Mouse (Mus musculus) kidney, embryonic 15.5 days (tissue): ENCODE results near the gene Gm49027. TPM values are rescaled to one million over a fixed set of nuclear protein-coding genes. Genes with fewer than 3 reads are reported as not detected.
A peak's percentile ranks its signal among the peaks of the same experiment; 100 is the strongest.

Experiments used
- ATAC-seq: fragments of 200-750 bp; cut with Nextera tagmentation; replicated peaks from 2 replicates; pipeline ENCODE4 v1.8.0; 2017; ENCODE audit warnings: moderate TSS enrichment; ENCODE audit not compliant: low FRiP score
- H3K27ac ChIP-seq: fragments of 300-500 bp; sonication (generic); 2 replicates; pipeline ENCODE4 v1.5.1; 2015; ENCODE audit warnings: mild to moderate bottlenecking, inconsistent platforms
- H3K27me3 ChIP-seq: fragments of 300-500 bp; sonication (generic); 2 replicates; pipeline ENCODE4 v1.6.1; 2015; ENCODE audit warnings: inconsistent platforms
- H3K36me3 ChIP-seq: fragments of 300-500 bp; sonication (generic); 2 replicates; pipeline ENCODE4 v1.6.1; 2015; ENCODE audit warnings: inconsistent platforms
- H3K4me1 ChIP-seq: fragments of 300-500 bp; sonication (generic); 2 replicates; pipeline ENCODE4 v1.6.1; 2015; ENCODE audit warnings: inconsistent platforms
- H3K4me2 ChIP-seq: fragments of 300-500 bp; sonication (generic); 2 replicates; pipeline ENCODE4 v1.6.1; 2015; ENCODE audit warnings: moderate library complexity, mild to moderate bottlenecking, inconsistent platforms
- H3K4me3 ChIP-seq: fragments of 300-500 bp; sonication (generic); replicated peaks from 2 replicates; pipeline ENCODE4 v1.5.1; 2015; ENCODE audit warnings: mild to moderate bottlenecking, inconsistent platforms
- H3K9ac ChIP-seq: fragments of 300-500 bp; sonication (generic); 2 replicates; pipeline ENCODE4 v1.6.1; 2015; ENCODE audit warnings: mild to moderate bottlenecking, inconsistent platforms
- H3K9me3 ChIP-seq: fragments of 300-500 bp; sonication (generic); replicated peaks from 2 replicates; pipeline ENCODE4 v1.6.1; 2016; ENCODE audit warnings: inconsistent platforms
- WGBS: fragments of 180-500 bp; shearing (Covaris S2); methylation state at CpG from one replicate; pipeline ENCODE4 v1.1.7; 2015; ENCODE audit warnings: mixed read lengths; 5-methylcytosine and 5-hydroxymethylcytosine counted together
- polyA plus RNA-seq: library from polyadenylated mRNA; unstranded; fragments of >200 nt; fragmentation: Nextera tagmentation; extraction: Ambion mirVana; gene quantifications from 2 replicates; pipeline ENCODE4 v1.2.1, GENCODE M21; 2015

The Gm49027 gene
- 1.2 and 2.6 TPM in 2 replicates for polyA plus RNA-seq

- Histone ChIP-seq H3K4me3 (peak within 1 kb of the TSS; percentile 82), H3K27ac (no peak within 1 kb of the TSS), H3K4me1 (peaks cover 23% of the 10 kb centered on the region), H3K9me3 (no peaks in the 10 kb centered on the region), H3K4me2 (peak within 1 kb of the TSS; percentile 93), H3K27me3 (no peaks in the 10 kb centered on the region), H3K36me3 (peaks cover 25% of the 10 kb centered on the region), H3K9ac (no peak within 1 kb of the TSS)
- ATAC-seq, result no peak
- WGBS, result 80% methylated on average over 7 of the region's 7 CpGs
Observed at GRCm38 (mm10) chr5:123525281-123525680, at the start of gene Gm49027. Gene Gm49027 (minus strand): TSS chr5:123525488.

- no peaks in the 10 kb centered on the region for H3K27me3 ChIP-seq
- no peak overlapping the region for H3K27ac ChIP-seq
- peaks cover 22% of the 10 kb centered on the region for H3K36me3 ChIP-seq
- no peaks in the 10 kb centered on the region for H3K9me3 ChIP-seq
- H3K4me2 ChIP-seq, result peak overlapping the region; percentile 88
- H3K4me1 ChIP-seq, result peaks cover 11% of the 10 kb centered on the region
- 67% methylated on average over 8 of the region's 8 CpGs for WGBS
- ATAC-seq, result 0 out of 2 replicates have a peak, but pooled peaks have one; percentile 19
- H3K9ac ChIP-seq, result no peak overlapping the region
- peak overlapping the region; percentile 82 for H3K4me3 ChIP-seq
Observed at GRCm38 (mm10) chr5:123573362-123573761, 48.1 kb upstream of the Gm49027 start.

- Histone ChIP-seq H3K9me3 (no peaks in the 10 kb centered on the region), H3K9ac (peak within 1 kb of the TSS; percentile 69), H3K27me3 (no peaks in the 10 kb centered on the region), H3K4me1 (peaks cover 11% of the 10 kb centered on the region), H3K27ac (peak within 1 kb of the TSS; percentile 61), H3K36me3 (peaks cover 23% of the 10 kb centered on the region), H3K4me3 (peak within 1 kb of the TSS; percentile 82), H3K4me2 (peak within 1 kb of the TSS; percentile 88)
- ATAC-seq, result peak; percentile 92
- under 1% methylated on average over 54 of the region's 54 CpGs for WGBS
Observed at GRCm38 (mm10) chr5:123572357-123573186, 47.3 kb upstream of the Gm49027 start, which contains the start of gene Vps33a. Gene Vps33a (minus strand): TSS chr5:123573038.

- Histone ChIP-seq H3K9me3 (no peaks in the 10 kb centered on the region), H3K4me1 (no peaks in the 10 kb centered on the region), H3K36me3 (peaks cover 94% of the 10 kb centered on the region), H3K4me2 (no peak overlapping the region), H3K27ac (no peak overlapping the region), H3K4me3 (no peak overlapping the region), H3K27me3 (no peaks in the 10 kb centered on the region), H3K9ac (no peak overlapping the region)
- whole genome bisulfite sequencing, result 92% methylated on average over 11 of the region's 11 CpGs
- no peak for ATAC-seq
Observed at GRCm38 (mm10) chr5:123561128-123561527, 35.8 kb upstream of the Gm49027 start.

GRCm38 (mm10) chr5:123559588-123559987, 34.3 kb upstream of the Gm49027 start:
- H3K4me1 ChIP-seq, result no peaks in the 10 kb centered on the region
- no peaks in the 10 kb centered on the region for H3K27me3 ChIP-seq
- ATAC-seq, result no peak
- H3K9ac ChIP-seq, result no peak overlapping the region
- WGBS, result 91% methylated on average over 8 of the region's 8 CpGs
- H3K9me3 ChIP-seq, result no peaks in the 10 kb centered on the region
- peaks cover 91% of the 10 kb centered on the region for H3K36me3 ChIP-seq
- H3K4me3 ChIP-seq, result no peak overlapping the region
- H3K4me2 ChIP-seq, result no peak overlapping the region
- H3K27ac ChIP-seq, result no peak overlapping the region

GRCm38 (mm10) chr5:123556451-123556850, 31.2 kb upstream of the Gm49027 start:
- Histone ChIP-seq H3K9ac (no peak overlapping the region), H3K27me3 (no peaks in the 10 kb centered on the region), H3K9me3 (no peaks in the 10 kb centered on the region), H3K36me3 (peaks cover 62% of the 10 kb centered on the region), H3K4me3 (no peak overlapping the region), H3K4me1 (no peaks in the 10 kb centered on the region), H3K27ac (no peak overlapping the region), H3K4me2 (no peak overlapping the region)
- ATAC-seq, result no peak
- WGBS, result 72% methylated on average over 2 of the region's 2 CpGs

- ATAC-seq, result no peak
- Histone ChIP-seq H3K27me3 (no peaks in the 10 kb centered on the region), H3K27ac (no peak overlapping the region), H3K9me3 (no peaks in the 10 kb centered on the region), H3K4me3 (no peak overlapping the region), H3K4me1 (no peaks in the 10 kb centered on the region), H3K36me3 (peaks cover 54% of the 10 kb centered on the region), H3K9ac (no peak overlapping the region), H3K4me2 (no peak overlapping the region)
- 92% methylated on average over 7 of the region's 7 CpGs for WGBS
Observed at GRCm38 (mm10) chr5:123555693-123556092, 30.4 kb upstream of the Gm49027 start.

- Histone ChIP-seq H3K27me3 (no peaks in the 10 kb centered on the region), H3K4me3 (no peak overlapping the region), H3K9me3 (no peaks in the 10 kb centered on the region), H3K4me2 (no peak overlapping the region), H3K27ac (no peak overlapping the region), H3K36me3 (peaks cover 86% of the 10 kb centered on the region), H3K9ac (no peak overlapping the region), H3K4me1 (no peaks in the 10 kb centered on the region)
- ATAC-seq, result no peak
- WGBS, result 94% methylated on average over 10 of the region's 10 CpGs
Observed at GRCm38 (mm10) chr5:123533801-123534200, 8.5 kb upstream of the Gm49027 start.

GRCm38 (mm10) chr5:123530056-123530455, 4.8 kb upstream of the Gm49027 start:
- no peak overlapping the region for H3K4me2 ChIP-seq
- 92% methylated on average over 8 of the region's 8 CpGs for WGBS
- no peaks in the 10 kb centered on the region for H3K4me1 ChIP-seq
- H3K4me3 ChIP-seq, result no peak overlapping the region
- H3K27ac ChIP-seq, result no peak overlapping the region
- H3K9me3 ChIP-seq, result no peaks in the 10 kb centered on the region
- no peak for ATAC-seq
- no peak overlapping the region for H3K9ac ChIP-seq
- peaks cover 71% of the 10 kb centered on the region for H3K36me3 ChIP-seq
- no peaks in the 10 kb centered on the region for H3K27me3 ChIP-seq

GRCm38 (mm10) chr5:123528641-123529040, 3.4 kb upstream of the Gm49027 start:
- Histone ChIP-seq H3K36me3 (peaks cover 58% of the 10 kb centered on the region), H3K4me1 (peaks cover 5% of the 10 kb centered on the region), H3K4me3 (no peak overlapping the region), H3K27ac (no peak overlapping the region), H3K4me2 (no peak overlapping the region), H3K27me3 (no peaks in the 10 kb centered on the region), H3K9ac (no peak overlapping the region), H3K9me3 (no peaks in the 10 kb centered on the region)
- WGBS, result 81% methylated on average over 7 of the region's 7 CpGs
- ATAC-seq, result no peak

GRCm38 (mm10) chr5:123525916-123526495, 718 bp upstream of the Gm49027 start:
- H3K4me2 ChIP-seq, result no peak overlapping the region
- H3K4me1 ChIP-seq, result peaks cover 23% of the 10 kb centered on the region
- H3K27ac ChIP-seq, result no peak overlapping the region
- no peak overlapping the region for H3K4me3 ChIP-seq
- no peak overlapping the region for H3K9ac ChIP-seq
- H3K9me3 ChIP-seq, result no peaks in the 10 kb centered on the region
- no peaks in the 10 kb centered on the region for H3K27me3 ChIP-seq
- peaks cover 32% of the 10 kb centered on the region for H3K36me3 ChIP-seq
- no peak for ATAC-seq
- 91% methylated on average over 9 of the region's 9 CpGs for WGBS

- Histone ChIP-seq H3K4me2 (peak overlapping the region; percentile 93), H3K36me3 (peaks cover 20% of the 10 kb centered on the region), H3K27ac (no peak overlapping the region), H3K4me1 (peaks cover 23% of the 10 kb centered on the region), H3K9me3 (no peaks in the 10 kb centered on the region), H3K4me3 (peak overlapping the region; percentile 82), H3K9ac (no peak overlapping the region), H3K27me3 (no peaks in the 10 kb centered on the region)
- ATAC-seq, result peak; percentile 97
- WGBS, result 1% methylated on average over 25 of the region's 27 CpGs
Observed at GRCm38 (mm10) chr5:123524393-123524750, 916 bp downstream of the Gm49027 start.
